Mouse (Mus musculus): ENCODE data around the gene Pax6. TPM values are rescaled to one million over a fixed set of nuclear protein-coding genes. Genes with fewer than 3 reads are reported as not detected.

Pax6 gene
- polyA plus RNA-seq, 1 experiment from 2014 or later: 0.37 TPM

DNA sequence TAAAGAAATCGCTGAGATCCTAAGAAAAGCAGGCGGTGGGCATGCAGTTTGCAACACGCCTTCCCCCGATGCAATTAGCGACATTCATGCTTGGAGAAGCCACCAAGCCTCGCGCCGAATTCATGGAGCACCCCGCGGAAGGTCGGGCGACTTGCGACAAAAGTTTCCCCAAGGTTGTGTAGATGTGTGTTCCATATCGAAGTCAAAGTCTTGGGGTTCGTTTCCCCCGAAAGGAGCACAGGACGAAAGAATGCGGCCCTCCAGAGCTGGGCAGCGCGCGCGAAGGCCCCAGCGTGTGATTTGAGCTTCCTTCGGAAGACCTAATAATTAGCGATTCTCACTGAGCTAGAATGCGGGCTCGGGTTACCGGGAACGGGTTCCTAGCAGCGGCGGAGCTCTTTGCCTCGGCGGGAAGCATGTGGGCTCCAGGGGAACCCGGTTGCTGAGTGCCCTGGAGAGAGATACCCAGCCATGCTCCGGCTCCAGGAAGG, 716 bp downstream of the Pax6 start:
- Histone ChIP-seq H3K4me2 (peak overlapping the region; percentile 6), H3K4me3 (ENCODE audit: low read depth, low read length) (no peak overlapping the region)
- ATAC-seq (replicated peaks; ENCODE audit: insufficient number of reproducible peaks, low FRiP score, low TSS enrichment): no peak

DNA sequence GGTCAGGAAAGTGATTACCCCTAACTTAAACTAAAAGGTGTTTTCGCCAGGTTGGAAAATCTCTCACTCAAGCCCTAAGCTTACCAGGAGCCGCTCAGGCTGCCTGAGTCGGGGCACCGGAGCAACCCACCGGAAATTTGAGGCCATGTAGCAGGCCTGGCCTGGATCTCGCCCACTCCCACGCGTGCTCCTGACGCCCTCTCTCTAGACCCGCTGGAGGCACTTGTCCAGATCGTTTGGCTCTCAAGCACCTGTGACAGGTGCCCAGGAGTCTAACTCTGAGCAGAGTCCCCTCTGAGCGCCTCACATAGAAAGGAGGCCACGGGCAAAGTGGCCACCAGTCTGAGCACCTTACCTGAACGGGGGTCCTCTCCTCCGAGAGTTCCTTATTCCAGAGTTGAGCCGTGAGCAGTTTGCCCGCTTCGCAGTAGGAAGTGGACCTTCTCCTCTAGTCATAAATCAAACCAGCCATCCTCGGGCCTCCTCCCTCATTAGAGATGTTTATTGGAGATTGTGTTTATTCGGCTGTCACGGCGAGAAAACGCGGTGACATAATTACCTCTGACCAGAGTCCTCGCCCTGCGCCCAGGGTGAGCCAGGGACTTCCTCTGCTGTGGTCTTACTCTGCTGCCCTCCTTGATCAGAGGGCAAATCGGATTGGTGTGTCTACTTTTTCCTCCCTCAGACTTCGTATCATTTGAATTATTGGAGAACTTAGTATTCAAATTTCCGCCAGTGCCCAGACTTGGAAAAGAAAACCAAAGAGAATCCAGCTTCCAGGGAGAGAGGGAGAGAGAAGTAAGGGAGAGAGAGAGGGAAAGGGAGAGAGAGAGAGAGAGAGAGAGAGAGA, 1.4 kb downstream of the Pax6 start:
- 2% methylated on average over 29 of the region's 29 CpGs for WGBS (ENCODE audit: insufficient replicate concordance)
- Histone ChIP-seq H3K27ac (ENCODE audit: low read depth, low read length) (no peak overlapping the region), H3K9ac (ENCODE audit: low read depth, low read length) (no peak overlapping the region), H3K36me3 (ENCODE audit: control insufficient read depth, insufficient read depth, low read length) (no peaks in the 10 kb centered on the region), H3K4me2 (no peak overlapping the region), H3K4me1 (ENCODE audit: control insufficient read depth, insufficient read depth, low read length) (peaks cover 16% of the 10 kb centered on the region), H3K4me3 (ENCODE audit: low read depth, low read length) (no peak overlapping the region), H3K9me3 (replicated peaks; ENCODE audit: control insufficient read depth, low read length) (no peaks in the 10 kb centered on the region), H3K27me3 (ENCODE audit: control insufficient read depth, insufficient read depth, low read length) (peaks cover 98% of the 10 kb centered on the region)
- ATAC-seq (replicated peaks; ENCODE audit: insufficient number of reproducible peaks, low FRiP score, low TSS enrichment): no peak

More for the DNA sequence above, 716 bp downstream of the Pax6 start:
- no peak overlapping the region for H3K9ac ChIP-seq (ENCODE audit: low read depth, low read length)
- no peaks in the 10 kb centered on the region for H3K36me3 ChIP-seq (ENCODE audit: control insufficient read depth, insufficient read depth, low read length)
- no peak overlapping the region for H3K27ac ChIP-seq (ENCODE audit: low read depth, low read length)
- WGBS (ENCODE audit: insufficient replicate concordance): under 1% methylated on average over 35 of the region's 35 CpGs
- peaks cover 16% of the 10 kb centered on the region for H3K4me1 ChIP-seq (ENCODE audit: control insufficient read depth, insufficient read depth, low read length)
- peaks cover 99% of the 10 kb centered on the region for H3K27me3 ChIP-seq (ENCODE audit: control insufficient read depth, insufficient read depth, low read length)
- no peaks in the 10 kb centered on the region for H3K9me3 ChIP-seq (replicated peaks; ENCODE audit: control insufficient read depth, low read length)

- no peak overlapping the region for H3K4me2 ChIP-seq
- no peak overlapping the region for H3K4me3 ChIP-seq (ENCODE audit: low read depth, low read length)
- H3K27ac ChIP-seq (ENCODE audit: low read depth, low read length): no peak overlapping the region
- H3K9ac ChIP-seq (ENCODE audit: low read depth, low read length): no peak overlapping the region
- no peak for ATAC-seq (replicated peaks; ENCODE audit: insufficient number of reproducible peaks, low FRiP score, low TSS enrichment)
- H3K36me3 ChIP-seq (ENCODE audit: control insufficient read depth, insufficient read depth, low read length): no peaks in the 10 kb centered on the region
- WGBS (ENCODE audit: insufficient replicate concordance): 1% methylated on average over 6 of the region's 6 CpGs
- no peaks in the 10 kb centered on the region for H3K9me3 ChIP-seq (replicated peaks; ENCODE audit: control insufficient read depth, low read length)
- peaks cover 16% of the 10 kb centered on the region for H3K4me1 ChIP-seq (ENCODE audit: control insufficient read depth, insufficient read depth, low read length)
- H3K27me3 ChIP-seq (ENCODE audit: control insufficient read depth, insufficient read depth, low read length): peaks cover 97% of the 10 kb centered on the region
Observed at GRCm38 (mm10) chr2:105670731-105671095, 2.0 kb downstream of the Pax6 start.

DNA sequence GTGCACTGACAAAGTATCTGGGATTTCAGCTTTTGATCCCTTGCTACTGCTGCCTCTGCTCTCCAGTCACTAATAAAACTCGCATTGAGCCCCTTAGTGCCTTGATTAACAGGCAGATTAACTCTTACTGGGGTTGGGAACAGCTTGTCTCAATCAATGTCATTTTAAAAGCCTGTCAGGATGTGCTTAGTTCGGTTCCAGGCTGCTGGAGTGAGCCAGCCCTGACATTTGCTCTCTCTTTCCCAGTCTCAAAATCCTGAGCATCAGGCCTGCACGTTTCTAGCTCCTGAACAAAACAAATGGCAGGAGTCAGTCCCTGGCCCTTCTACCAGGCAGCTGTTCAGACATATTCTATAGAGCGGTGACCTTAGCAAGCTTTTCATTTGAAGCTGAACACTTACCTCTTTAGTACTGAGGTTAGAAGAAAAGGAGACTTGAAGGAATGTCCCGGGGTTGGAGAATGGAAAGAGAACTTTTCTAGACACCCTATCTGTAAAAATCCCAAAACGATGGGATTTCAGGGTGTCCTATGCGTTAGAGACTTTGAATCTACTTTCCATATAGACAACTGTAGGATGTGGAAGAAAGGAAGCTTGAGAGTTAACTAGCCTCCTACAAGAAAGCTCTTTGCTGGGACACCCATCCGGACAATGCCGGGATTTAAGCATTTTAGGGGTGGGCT, 2.6 kb downstream of the Pax6 start:
- WGBS (ENCODE audit: insufficient replicate concordance): under 1% methylated on average over 9 of the region's 9 CpGs
- Histone ChIP-seq H3K27ac (ENCODE audit: low read depth, low read length) (no peak overlapping the region), H3K36me3 (ENCODE audit: control insufficient read depth, insufficient read depth, low read length) (no peaks in the 10 kb centered on the region), H3K27me3 (ENCODE audit: control insufficient read depth, insufficient read depth, low read length) (peaks cover 97% of the 10 kb centered on the region), H3K4me1 (ENCODE audit: control insufficient read depth, insufficient read depth, low read length) (peaks cover 20% of the 10 kb centered on the region), H3K9me3 (replicated peaks; ENCODE audit: control insufficient read depth, low read length) (no peaks in the 10 kb centered on the region), H3K4me3 (ENCODE audit: low read depth, low read length) (no peak overlapping the region), H3K4me2 (no peak overlapping the region), H3K9ac (ENCODE audit: low read depth, low read length) (no peak overlapping the region)
- ATAC-seq (replicated peaks; ENCODE audit: insufficient number of reproducible peaks, low FRiP score, low TSS enrichment): no peak

DNA sequence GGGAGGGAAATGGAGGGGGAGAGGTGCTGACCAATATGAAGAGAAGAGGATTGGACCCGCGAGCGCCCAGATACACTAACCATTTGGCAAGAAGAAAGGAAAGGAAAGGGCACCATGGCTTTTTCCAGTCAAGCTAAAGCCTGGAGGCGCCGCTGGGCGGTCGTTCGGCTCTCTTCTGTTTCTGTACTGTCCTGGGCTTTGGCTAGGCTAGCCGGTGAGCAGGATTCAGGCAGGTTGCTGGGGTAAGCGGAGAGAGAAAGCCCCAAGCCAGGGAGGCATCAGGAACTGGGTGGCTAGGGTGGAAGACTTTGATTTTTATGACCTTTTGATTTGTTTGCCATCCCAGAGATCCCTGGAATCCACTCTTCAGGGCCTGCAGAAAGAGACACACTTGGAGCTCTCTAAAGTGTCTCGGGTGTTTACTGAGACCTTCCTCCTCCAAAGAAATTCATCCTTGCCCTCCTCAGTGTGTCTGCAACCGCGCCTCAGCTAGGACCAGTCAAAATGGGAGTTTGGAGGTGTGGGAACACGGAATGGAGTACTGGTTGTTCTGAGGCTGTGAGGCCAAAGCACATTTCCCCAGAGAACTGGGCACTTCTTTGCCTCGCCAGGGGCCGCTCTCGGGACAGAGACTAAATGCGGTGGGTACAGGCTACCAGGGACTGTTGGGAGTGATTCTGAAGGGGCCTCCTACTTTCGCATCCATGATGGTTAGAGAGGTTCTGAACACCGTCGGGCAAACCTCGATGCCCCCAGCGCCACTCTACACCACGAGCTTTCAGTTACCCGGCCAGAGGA, 3.3 kb downstream of the Pax6 start:
- no peak overlapping the region for H3K4me3 ChIP-seq (ENCODE audit: low read depth, low read length)
- ATAC-seq (replicated peaks; ENCODE audit: insufficient number of reproducible peaks, low FRiP score, low TSS enrichment): no peak
- H3K4me2 ChIP-seq: no peak overlapping the region
- peaks cover 17% of the 10 kb centered on the region for H3K4me1 ChIP-seq (ENCODE audit: control insufficient read depth, insufficient read depth, low read length)
- no peak overlapping the region for H3K27ac ChIP-seq (ENCODE audit: low read depth, low read length)
- H3K27me3 ChIP-seq (ENCODE audit: control insufficient read depth, insufficient read depth, low read length): peaks cover 96% of the 10 kb centered on the region
- WGBS (ENCODE audit: insufficient replicate concordance): 2% methylated on average over 25 of the region's 25 CpGs
- no peaks in the 10 kb centered on the region for H3K9me3 ChIP-seq (replicated peaks; ENCODE audit: control insufficient read depth, low read length)
- H3K36me3 ChIP-seq (ENCODE audit: control insufficient read depth, insufficient read depth, low read length): no peaks in the 10 kb centered on the region
- no peak overlapping the region for H3K9ac ChIP-seq (ENCODE audit: low read depth, low read length)

GRCm38 (mm10) chr2:105672596-105672960, 3.9 kb downstream of the Pax6 start:
- Histone ChIP-seq H3K27me3 (ENCODE audit: control insufficient read depth, insufficient read depth, low read length) (peaks cover 96% of the 10 kb centered on the region), H3K4me3 (ENCODE audit: low read depth, low read length) (no peak overlapping the region), H3K36me3 (ENCODE audit: control insufficient read depth, insufficient read depth, low read length) (no peaks in the 10 kb centered on the region), H3K9ac (ENCODE audit: low read depth, low read length) (no peak overlapping the region), H3K9me3 (replicated peaks; ENCODE audit: control insufficient read depth, low read length) (no peaks in the 10 kb centered on the region), H3K27ac (ENCODE audit: low read depth, low read length) (no peak overlapping the region), H3K4me1 (ENCODE audit: control insufficient read depth, insufficient read depth, low read length) (peaks cover 17% of the 10 kb centered on the region), H3K4me2 (no peak overlapping the region)
- under 1% methylated on average over 16 of the region's 16 CpGs for WGBS (ENCODE audit: insufficient replicate concordance)
- no peak for ATAC-seq (replicated peaks; ENCODE audit: insufficient number of reproducible peaks, low FRiP score, low TSS enrichment)

DNA sequence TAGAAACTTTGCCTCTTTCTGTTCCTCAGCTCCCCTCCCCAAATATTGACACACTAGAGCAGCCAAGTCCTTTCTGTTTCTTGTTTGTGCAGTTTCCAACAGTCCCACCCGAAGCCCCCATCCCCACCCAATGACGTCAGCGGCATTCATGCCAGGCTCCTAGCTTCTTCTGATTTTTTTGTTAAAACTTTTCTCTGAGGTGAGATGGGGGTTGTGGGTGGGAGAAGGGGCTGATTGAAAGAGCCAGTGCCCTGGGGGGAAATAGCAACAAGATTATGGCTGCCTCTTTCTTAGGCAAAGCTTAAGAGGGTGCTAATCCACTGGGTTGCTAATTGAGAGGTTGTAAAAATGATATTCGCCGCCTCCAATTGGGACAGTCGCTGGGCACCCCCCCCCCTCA, 4.4 kb downstream of the Pax6 start:
- 0 out of 2 replicates have a peak overlapping the region, but pooled peaks have one; percentile 66 for H3K4me2 ChIP-seq
- peaks cover 94% of the 10 kb centered on the region for H3K27me3 ChIP-seq (ENCODE audit: control insufficient read depth, insufficient read depth, low read length)
- no peak for ATAC-seq (replicated peaks; ENCODE audit: insufficient number of reproducible peaks, low FRiP score, low TSS enrichment)
- H3K27ac ChIP-seq (ENCODE audit: low read depth, low read length): no peak overlapping the region
- H3K9me3 ChIP-seq (replicated peaks; ENCODE audit: control insufficient read depth, low read length): no peaks in the 10 kb centered on the region
- H3K4me3 ChIP-seq (ENCODE audit: low read depth, low read length): no peak overlapping the region
- peaks cover 17% of the 10 kb centered on the region for H3K4me1 ChIP-seq (ENCODE audit: control insufficient read depth, insufficient read depth, low read length)
- under 1% methylated on average over 6 of the region's 6 CpGs for WGBS (ENCODE audit: insufficient replicate concordance)
- H3K36me3 ChIP-seq (ENCODE audit: control insufficient read depth, insufficient read depth, low read length): no peaks in the 10 kb centered on the region
- no peak overlapping the region for H3K9ac ChIP-seq (ENCODE audit: low read depth, low read length)

GRCm38 (mm10) chr2:105673631-105674060, 4.9 kb downstream of the Pax6 start:
- no peak overlapping the region for H3K27ac ChIP-seq (ENCODE audit: low read depth, low read length)
- no peak for ATAC-seq (replicated peaks; ENCODE audit: insufficient number of reproducible peaks, low FRiP score, low TSS enrichment)
- H3K4me3 ChIP-seq (ENCODE audit: low read depth, low read length): peak overlapping the region; percentile 39
- peaks cover 90% of the 10 kb centered on the region for H3K27me3 ChIP-seq (ENCODE audit: control insufficient read depth, insufficient read depth, low read length)
- peaks cover 14% of the 10 kb centered on the region for H3K4me1 ChIP-seq (ENCODE audit: control insufficient read depth, insufficient read depth, low read length)
- no peaks in the 10 kb centered on the region for H3K36me3 ChIP-seq (ENCODE audit: control insufficient read depth, insufficient read depth, low read length)
- H3K9ac ChIP-seq (ENCODE audit: low read depth, low read length): no peak overlapping the region
- H3K9me3 ChIP-seq (replicated peaks; ENCODE audit: control insufficient read depth, low read length): no peaks in the 10 kb centered on the region
- 3% methylated on average over 10 of the region's 10 CpGs for WGBS (ENCODE audit: insufficient replicate concordance)
- H3K4me2 ChIP-seq: peak overlapping the region; percentile 66
